Mouse (Mus musculus) lung, postnatal 14 days (tissue): Measurements from ENCODE around the gene Esrrg.

ENCODE experiments used
- DNase-seq: peaks from one replicate; pipeline ENCODE4 v3.0.0; 2021

The Esrrg gene

DNA sequence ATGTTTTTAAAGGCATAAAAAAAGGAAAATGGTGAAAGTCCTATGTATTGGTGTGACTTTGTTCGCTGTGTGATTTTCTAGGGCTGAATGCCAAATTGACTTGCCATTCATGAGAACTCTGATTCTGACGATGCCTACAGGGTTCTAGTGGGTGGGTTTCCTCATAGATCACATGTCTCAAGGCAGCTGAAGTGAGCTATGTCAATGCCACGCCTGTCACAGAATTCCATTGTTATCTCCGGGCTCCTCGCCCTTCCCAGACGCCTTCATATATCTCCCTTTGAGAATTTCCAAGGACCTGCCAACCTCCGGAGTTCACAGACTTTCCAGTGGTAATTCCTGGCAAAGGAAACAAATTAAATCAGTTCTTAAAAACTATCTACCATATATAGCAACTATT lies 493.2 kb downstream of the Esrrg start:
- DNase-seq = no peak

DNA sequence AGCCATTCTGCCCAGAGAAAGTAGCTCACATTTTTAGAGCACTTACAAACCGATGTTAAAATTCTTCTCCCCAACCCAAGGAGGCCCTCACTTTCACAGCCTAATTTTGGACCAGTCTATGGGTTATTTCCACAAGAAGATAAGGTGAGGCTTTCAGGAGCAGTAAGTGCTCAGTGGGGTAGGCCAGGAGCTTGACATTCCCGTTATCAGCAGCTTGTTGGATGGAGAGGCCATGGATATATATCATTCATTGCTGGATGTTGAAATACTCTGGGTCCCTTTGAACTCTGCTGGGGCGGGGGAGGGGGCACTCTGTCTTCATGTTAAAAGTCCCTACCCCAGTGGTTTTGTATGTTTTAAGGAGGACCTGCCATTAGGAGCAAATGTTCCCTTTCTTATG lies 494.6 kb downstream of the Esrrg start:
- DNase-seq = no peak

DNA sequence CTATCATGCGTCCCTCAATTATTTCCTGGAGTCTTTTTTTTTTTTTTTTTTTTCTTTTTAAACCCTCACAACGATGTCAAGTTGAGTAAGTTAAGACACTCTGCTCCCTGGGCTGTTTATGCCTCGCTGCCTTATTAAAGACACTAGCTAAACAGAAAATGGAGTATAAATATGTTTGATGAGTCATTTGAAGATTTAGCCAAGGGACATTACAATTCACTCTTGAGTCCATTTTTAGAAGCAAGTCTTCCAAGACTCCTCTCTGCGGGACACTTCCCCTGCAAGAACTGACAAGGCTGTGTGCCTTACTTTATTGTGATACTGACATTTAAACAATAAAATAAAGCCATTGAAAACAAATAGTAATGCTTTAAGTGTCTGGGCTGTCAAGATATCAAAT lies 496.9 kb downstream of the Esrrg start:
- DNase-seq = no peak

DNA sequence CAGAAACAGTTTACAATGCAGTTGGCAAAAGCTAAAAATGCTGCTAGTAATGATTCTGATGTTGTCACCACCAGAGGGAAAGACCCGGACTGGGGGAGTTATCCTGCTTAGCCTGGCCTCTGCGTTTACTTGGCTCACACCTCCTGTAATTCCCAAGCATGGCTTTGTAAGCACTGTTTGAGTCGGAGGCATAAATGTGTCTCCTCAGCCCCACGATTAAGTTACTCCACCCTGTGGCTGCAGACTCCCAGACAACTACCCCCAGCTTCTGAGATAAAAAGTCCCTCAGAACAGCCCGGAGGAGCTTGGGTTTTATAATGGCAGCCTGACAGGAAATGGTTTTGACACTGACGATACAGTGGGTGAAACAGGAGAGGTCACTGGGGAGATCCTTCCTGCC lies 499.4 kb downstream of the Esrrg start:
- DNase-seq = no peak

DNA sequence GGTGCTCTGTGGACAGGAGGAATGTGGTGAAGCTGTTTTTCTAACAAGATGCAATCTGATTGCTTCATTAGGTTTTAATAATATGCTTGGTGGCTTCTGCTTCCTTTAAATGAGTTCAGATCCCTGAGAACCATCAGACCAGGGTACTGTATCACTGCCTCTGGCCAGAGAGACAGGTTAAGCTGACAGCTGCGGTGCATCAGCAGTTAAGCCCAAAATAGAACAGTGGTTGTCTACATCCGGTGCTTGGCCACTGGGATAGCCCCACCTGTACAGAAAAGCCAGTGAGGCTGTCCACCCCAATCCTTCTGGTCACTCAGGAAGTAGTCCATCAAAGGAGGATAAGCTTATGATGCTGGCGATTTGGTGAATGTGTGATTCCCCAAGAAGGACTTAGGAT lies 503.0 kb downstream of the Esrrg start:
- no peak for DNase-seq

DNA sequence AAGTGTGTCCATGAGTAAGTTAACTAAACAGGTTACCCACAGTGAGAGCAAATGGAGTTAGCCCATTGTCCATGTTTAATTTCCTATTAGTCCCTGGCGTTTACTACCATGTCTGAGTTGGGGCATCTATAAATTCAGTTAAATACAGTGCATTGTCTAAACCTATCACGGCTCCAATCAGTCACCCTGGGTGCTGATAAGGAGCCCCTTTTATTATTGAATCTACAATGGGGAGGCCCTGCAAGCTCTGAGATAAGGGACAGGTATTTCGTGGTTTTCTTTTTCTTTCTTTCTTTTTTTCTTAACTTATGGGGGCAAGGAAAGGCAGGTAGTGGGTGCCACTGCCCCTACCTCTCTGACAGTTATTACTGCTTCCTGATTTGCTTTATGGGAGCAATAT lies 504.6 kb downstream of the Esrrg start:
- no peak for DNase-seq

DNA sequence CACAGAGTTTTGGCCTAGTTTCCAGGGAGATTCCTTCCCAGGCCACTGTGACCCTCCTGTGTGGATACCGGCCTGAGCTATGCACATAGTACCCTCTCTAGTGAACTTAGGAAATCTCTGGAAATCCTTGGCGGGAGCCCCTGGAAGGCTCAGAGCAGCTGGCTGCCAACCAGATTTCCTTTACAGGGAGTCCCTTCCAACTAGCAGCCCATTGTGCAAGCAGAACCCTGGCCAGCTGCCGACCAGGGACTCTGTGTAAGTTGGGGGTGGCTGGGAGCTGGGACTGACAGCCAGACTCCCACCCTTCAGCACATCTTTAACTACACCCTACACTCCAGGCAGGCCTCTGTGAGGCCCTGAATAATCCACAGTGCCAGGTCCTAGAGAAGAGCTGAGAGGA lies 509.5 kb downstream of the Esrrg start:
- DNase-seq = peak; percentile 86

DNA sequence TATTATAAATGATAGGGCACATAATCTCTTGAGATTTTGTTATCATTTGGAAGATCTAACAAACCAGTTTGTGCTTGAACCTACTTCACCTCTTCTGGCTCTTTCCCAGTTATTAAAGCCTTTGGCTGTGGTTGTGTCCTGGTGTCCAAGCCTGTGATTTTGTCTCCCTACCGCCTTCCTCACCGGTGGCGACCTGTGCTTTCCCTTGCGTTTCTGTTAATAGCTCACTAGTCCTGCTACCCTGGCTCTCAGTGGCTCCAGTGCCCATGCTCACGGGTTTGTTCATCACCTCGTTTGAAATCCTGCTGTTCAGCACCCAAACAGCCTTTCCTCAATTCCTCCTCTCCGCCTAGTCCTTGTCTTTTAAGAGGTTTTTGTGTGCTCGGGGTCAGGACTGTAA lies 511.2 kb downstream of the Esrrg start:
- DNase-seq = no peak

DNA sequence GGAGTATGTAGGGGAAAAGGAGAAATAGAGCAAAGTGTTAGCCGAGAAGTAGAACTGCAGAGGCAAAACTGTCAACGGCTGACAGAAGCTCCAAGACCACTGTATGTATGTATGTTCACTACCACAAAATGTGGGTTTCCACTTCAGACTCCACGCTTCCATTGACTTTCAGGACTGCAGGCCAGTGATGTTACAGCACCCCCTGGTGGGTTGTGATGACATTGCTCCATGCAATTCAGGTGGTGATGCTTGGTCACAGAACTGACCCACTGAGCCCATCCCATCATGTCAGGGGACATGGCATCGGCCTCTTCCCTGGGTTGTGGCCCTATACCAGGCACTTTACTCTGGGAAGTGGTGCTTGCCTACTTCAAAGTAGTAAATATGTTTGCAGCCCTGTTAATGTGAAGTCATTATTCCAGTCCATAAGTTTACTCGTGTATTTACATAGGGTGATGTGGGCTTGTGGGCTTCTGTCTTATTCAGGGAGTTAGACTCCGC lies 517.0 kb downstream of the Esrrg start:
- DNase-seq = no peak

DNA sequence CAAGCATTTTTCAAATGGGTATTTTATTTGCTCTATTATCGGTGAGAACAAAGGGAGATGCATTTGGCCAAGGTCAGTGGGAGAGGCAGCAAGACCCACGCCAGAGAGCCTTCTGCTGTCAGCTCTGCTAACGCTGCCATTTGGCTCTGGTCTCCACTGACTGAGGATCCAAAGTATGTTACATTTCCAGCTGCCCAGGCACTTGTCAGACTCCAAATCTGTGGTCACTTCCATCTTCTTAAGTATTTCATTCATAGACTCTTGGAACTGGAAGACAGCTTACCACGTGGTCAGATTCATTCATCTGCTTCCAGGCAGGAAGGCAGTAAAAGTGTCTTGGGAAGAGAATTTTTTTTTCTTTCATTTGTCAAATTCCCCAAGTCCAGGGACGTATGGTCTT lies 527.5 kb downstream of the Esrrg start:
- peak; percentile 17 for DNase-seq

DNA sequence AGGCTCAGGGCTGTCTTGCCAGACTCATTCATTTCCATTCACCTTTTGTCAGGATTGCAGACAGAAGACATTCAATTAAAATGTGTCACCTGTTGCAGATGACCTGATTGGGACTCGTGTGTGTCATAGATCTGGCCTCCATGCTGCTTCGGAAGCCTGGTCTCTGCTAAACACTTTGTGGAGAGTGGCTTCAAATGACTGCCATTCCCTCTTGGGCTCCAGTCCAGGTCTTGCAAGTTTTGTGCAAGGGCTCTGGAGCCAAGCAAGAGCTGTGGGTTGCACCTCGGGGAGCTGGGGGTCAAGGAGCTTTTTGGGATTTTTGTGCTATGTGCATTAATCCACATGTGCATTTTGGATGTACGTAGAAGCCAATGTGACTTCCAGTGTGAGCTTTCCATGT lies 530.9 kb downstream of the Esrrg start:
- DNase-seq = peak; percentile 7

DNA sequence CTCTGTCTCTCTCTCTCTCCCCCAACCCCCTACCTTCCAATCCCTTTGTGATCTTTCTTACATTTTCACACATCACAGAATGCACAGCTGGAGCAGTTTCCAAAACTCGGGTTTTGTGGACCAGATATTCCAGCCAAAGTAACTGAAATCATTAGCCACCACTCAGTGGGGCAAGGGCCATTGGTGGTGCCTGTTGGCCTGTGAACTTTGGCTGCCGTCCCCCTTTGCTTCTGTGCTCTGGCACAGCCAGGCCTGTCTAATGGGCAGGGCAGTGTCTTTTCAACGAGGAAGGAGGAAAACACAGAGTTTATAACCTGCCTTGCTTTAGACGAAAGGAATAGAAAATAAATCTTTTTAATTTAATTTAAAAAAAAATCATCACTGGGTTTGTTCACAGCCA lies 531.6 kb downstream of the Esrrg start:
- no peak for DNase-seq

DNA sequence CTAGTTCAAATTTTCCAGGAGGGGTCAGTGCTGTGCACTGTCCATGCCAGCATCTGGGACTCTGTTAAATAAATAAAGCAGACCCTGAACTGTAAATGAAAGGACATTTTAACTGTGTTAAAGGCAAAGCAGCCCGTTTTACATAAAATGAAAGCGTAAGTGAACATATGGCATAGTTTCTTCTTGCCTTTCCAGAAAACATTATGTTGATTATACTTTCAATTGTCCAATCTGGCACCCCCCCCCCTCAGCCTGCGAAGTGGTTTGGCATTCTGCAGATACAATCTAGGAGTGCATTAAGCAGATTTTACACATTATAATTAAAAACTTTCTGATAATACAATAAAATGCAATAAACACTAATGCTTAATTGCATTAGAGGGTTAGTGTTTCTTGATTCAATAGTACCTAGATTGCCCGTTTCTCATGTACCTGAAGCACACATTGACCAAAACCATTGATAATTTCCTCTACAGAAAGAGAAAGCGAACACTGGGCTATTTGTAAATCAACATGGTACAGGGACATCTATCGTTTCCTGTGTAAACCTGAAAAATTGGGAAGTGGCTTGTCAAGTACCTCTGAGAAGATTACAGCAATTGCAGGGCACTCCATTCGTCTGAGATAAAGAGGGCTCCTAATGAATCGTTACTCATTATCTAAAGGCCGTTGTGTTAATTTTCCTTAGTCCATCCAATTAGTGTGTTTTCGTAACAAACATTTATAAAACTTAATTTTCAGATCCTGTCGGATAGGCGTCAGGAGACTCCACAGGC lies 539.0 kb downstream of the Esrrg start:
- no peak for DNase-seq

DNA sequence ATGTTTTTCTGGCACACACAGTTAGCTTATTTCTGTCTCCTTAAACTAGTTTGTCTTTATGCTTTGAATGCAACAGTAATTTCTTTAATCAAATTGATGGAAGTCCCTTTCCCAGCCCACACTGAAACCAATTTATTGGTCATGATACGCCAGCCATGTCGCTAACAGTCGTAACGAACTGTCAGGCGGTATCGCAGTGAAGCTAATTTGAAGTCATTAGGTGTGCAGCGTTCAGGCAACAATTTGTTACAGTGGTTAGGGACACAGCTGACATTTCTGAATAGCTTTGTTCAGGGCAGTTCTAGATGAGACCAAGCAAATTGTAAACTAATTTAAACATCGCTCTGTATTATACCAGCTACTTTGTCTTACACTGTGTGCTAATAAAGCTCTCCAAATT lies 542.5 kb downstream of the Esrrg start:
- DNase-seq = no peak

DNA sequence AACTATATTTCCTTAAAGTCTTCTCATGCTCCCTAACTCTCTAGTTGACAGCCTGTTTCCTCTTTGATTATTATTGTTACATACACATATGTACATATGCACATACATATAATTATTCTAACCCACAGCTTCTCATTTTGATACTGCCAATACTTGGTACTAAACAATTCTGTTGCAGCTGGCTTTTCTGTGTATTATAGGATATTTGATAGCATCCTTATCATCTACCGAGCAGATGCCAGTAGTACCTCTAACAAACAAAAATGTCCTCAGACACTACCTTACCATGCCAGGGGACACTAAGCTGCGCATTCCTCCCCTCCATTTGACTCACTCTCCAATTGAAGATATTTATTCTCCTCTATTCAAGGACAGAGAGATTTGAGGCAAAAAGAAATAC lies 543.4 kb downstream of the Esrrg start:
- no peak for DNase-seq

DNA sequence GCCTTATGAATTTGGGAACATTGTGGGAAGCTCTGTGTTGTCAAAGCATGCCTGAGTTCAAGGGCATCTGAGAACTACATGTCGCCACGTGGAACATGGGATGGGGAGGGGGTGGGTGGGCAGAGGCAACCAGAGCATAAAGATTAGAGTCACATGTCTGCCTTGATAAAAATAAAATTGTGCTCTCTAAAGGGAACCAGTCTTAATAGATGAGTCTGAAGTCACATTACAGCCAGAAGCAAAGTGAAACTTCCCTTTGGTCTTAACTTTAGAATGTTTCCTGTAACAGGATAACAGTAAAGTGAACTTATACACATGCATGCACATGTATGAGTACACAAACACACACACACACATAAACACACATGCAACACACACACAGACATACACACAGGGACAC lies 545.1 kb downstream of the Esrrg start:
- DNase-seq = no peak

DNA sequence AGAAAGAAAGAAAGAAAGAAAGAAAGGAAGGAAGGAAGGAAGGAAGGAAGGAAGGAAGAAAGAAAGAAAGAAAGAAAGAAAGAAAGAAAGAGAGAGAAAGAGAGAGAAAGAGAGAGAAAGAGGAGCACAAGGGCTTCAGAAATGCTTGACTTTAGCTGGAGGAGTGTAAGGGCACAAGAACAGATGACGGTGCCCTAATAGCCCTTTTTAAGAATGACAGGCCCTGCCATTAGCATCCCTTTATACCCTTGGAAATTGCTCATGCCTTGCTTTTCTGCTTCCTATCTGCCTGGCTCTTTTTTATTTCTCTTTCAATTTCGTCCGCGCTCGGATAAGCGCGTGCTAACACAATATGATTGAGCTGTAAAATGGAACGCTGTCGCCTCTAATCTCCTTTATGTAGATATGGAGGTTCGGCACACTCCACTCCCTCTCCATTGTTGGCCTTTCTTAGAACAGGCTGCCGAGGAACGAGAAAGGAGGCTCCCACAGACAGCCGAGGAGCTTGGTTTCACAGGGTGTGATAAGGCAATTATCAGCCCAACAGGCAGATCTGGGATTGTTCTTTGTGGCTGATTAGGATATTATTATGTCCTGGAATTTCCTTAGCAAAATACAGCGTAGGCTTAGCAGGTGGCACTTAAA lies 546.0 kb downstream of the Esrrg start:
- no peak for DNase-seq

DNA sequence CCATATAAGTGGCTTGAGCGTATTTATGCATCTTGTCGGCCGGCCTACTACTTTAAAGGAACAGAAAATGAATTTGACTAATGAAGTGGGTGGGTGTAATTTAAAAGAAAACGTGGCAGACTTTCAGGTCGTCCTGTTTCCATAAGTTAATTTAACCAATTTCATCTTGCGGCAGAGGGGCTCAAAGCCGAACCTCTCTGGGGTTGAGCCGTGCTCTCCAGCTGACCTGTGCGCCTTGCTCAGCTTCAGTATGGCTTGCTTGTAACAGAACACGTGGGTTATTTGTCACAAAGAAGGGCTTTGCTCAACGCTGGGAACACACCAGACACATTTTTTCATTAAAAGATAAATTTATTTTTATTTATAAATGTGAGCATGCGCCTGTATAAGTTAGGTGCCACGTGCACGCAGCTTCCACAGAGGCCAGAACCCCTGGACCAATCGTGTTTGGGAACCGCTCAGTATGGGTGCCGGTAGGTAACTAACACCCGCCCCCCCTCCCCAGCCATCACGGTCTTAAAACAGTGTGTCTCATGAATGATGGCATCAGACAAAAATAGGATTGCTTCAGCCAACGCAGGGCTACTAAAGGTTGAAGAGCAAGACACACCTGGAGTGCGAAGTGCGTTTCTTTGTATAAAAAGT lies 546.7 kb downstream of the Esrrg start:
- no peak for DNase-seq

DNA sequence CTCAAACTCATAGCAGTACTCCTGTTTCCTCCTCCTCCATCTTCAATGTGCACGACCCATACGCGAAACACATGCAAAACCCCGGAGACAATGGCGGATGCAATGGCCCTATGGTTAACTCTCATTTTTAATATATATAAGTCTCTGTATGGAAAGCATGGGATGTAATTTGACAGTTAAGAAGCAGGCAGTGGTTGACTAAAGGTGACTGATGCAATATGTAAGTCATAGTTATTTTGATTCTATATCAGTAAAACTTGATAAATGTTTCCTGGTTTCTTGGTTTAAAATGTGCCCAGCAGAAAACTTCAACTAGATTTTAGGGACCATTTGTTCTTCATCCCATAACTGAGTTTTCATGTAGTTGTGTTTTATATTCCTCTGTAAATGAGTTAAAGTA lies 547.9 kb downstream of the Esrrg start:
- DNase-seq = no peak

DNA sequence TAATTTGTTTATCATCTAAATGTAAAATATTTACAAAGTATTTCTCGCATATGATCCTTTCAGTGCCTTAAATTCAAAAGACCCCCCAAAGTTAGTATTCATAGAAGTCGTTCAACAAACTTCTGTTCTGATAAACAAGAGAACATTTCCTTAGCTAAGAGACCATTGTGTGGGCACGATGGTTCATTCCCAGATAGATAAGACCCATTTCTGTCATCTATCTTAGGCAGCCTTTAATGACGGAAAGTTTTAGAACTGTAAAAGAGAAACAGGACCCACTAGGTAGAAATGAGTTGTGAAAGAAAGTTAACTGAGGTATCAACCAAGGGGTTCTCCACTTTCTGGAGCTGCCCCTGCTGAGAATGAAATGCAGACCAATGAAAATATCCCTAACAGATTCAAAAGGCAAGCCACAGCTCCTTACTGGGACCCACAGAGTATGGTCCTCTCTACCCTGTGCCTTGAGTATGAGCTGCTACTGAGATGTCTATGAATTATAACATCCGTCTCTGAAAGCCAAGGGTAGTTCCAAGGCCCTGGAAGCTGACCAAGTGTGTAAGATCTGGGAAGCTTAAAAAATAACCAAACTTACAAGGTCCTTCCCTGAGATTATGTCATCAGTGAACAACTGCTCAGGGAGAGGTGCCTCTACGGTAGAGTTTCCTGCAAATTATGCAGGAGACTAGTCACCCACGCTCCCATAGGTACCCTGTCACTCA lies 548.8 kb downstream of the Esrrg start:
- DNase-seq = no peak

DNA sequence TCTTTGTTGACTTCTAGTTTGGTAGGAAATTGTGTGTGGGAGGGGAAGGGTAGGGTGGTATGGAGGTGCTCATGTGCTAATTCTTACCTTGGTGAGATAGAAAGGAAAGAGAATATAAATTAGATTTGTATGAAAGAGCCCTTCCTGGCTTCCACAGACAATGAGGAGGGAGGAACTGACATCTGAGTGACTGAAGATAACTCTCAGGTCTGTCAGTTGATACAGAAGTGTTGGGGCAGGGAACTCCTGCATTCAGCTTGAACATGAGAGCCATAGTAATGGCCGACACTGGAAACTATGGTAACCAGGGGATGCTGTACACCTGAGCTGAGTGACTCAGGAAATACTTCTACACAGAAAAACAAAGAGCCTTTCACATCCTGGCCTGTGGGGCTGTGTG lies 550.1 kb downstream of the Esrrg start:
- no peak for DNase-seq

DNA sequence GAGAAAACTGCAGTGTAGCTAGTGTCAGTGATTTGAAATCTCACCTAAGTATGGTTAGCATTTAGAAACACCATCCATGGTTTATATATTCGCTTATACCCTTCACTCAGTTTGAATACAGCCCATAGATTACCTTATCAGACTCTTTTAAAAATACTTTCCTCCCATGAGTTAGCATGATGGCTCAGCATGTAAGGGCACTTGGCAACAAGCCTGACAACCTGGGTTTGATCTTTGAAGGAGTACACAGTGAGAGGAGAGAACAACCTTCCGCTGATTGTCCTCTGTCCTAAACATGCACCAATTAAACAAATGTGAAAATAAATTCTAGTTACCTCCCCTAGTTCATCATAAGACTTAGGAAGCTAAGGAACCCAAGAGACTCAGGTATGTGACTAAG lies 550.5 kb downstream of the Esrrg start:
- DNase-seq = no peak

DNA sequence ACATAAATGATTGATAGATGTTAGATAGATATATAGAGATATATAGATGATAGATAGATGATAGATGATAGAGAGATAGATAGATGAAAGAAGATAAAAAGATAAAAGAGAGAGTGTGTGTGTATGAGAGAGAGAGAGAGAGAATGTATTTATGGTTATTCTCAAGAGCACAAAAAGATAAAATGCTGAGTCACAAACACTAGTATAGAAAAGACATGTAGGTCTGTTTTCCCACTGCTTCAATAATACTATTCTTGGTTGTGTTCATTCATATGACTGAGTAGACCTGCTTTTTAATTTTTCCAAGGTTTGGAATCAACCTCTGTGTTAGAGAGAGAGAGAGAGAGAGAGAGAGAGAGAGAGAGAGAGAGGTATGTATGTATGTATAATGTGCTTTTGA lies 554.5 kb downstream of the Esrrg start:
- no peak for DNase-seq

DNA sequence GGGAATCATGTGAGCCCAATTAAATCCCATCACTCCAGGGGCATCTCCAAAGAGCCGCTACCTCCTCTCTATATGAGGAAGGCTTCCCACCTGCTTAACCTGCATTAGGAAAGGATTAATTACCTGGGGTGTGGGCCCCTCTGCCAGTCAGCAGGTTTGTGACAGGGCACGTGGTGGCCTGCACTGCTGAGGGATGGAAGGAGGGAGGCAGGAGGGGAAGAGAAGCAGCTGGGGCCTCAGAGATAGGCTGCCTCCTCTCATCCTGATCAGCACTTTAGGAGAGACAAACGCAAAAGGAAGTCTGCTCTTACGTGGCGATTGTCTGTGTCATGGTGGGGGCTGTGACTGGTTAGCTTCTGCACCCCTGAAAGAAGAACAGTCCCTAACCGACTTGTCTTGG lies 555.7 kb downstream of the Esrrg start:
- DNase-seq = no peak
